Mouse (Mus musculus) lung, postnatal 36 days (tissue): ENCODE measurements around the gene Lekr1.

Source experiments
- DNase-seq: peaks from one replicate; pipeline ENCODE4 v3.0.0; 2022; ENCODE audit warnings: mixed read lengths

The Lekr1 gene

GRCm38 (mm10) chr3:65656902-65657660, 8.9 kb upstream of the Lekr1 start:
- DNase-seq, result no peak

GRCm38 (mm10) chr3:65658081-65658612, 7.9 kb upstream of the Lekr1 start:
- DNase-seq, result peak; percentile 17

GRCm38 (mm10) chr3:65658721-65659619, 7.1 kb upstream of the Lekr1 start:
- DNase-seq, result peak; percentile 84

- no peak for DNase-seq
These were observed 6.5 kb upstream of the Lekr1 start for GRCm38 (mm10) chr3:65659620-65659932.

- no peak for DNase-seq
These were observed 5.7 kb upstream of the Lekr1 start for GRCm38 (mm10) chr3:65660336-65660735.

- no peak for DNase-seq
These were observed 4.3 kb upstream of the Lekr1 start for GRCm38 (mm10) chr3:65661731-65662130.

GRCm38 (mm10) chr3:65663176-65663575, 2.9 kb upstream of the Lekr1 start:
- peak; percentile 32 for DNase-seq

- DNase-seq, result no peak
These were observed 4.2 kb downstream of the Lekr1 start for GRCm38 (mm10) chr3:65670216-65670615.

GRCm38 (mm10) chr3:65673725-65674124, 7.7 kb downstream of the Lekr1 start:
- peak; percentile 20 for DNase-seq

- no peak for DNase-seq
These were observed 14.6 kb downstream of the Lekr1 start for GRCm38 (mm10) chr3:65680612-65681011.

GRCm38 (mm10) chr3:65689705-65690104, 23.7 kb downstream of the Lekr1 start:
- DNase-seq, result no peak

- no peak for DNase-seq
These were observed 24.8 kb downstream of the Lekr1 start for GRCm38 (mm10) chr3:65690850-65691249.

- DNase-seq, result no peak
These were observed 33.7 kb downstream of the Lekr1 start for GRCm38 (mm10) chr3:65699704-65700103.

GRCm38 (mm10) chr3:65714372-65714771, 48.3 kb downstream of the Lekr1 start:
- no peak for DNase-seq

- DNase-seq, result peak; percentile 2
These were observed 51.4 kb downstream of the Lekr1 start for GRCm38 (mm10) chr3:65717406-65717805.

- no peak for DNase-seq
These were observed 56.9 kb downstream of the Lekr1 start for GRCm38 (mm10) chr3:65722897-65723296.

GRCm38 (mm10) chr3:65723664-65724063, 57.6 kb downstream of the Lekr1 start:
- no peak for DNase-seq

GRCm38 (mm10) chr3:65737816-65738215, 71.8 kb downstream of the Lekr1 start:
- DNase-seq, result no peak

- DNase-seq, result no peak
These were observed 78.9 kb downstream of the Lekr1 start for GRCm38 (mm10) chr3:65744936-65745335.

- DNase-seq, result no peak
These were observed 98.8 kb downstream of the Lekr1 start for GRCm38 (mm10) chr3:65764511-65765508.

- peak; percentile 2 for DNase-seq
These were observed 100.4 kb downstream of the Lekr1 start for GRCm38 (mm10) chr3:65766387-65766786.

- no peak for DNase-seq
These were observed 101.3 kb downstream of the Lekr1 start for GRCm38 (mm10) chr3:65767202-65767862.
